Mouse (Mus musculus) limb, embryonic 14.5 days (tissue): Measurements from ENCODE around the gene Tmem252. TPM values are rescaled to one million over a fixed set of nuclear protein-coding genes. Genes with fewer than 3 reads are reported as not detected.

Source experiments
- ATAC-seq: fragments of 200-750 bp; cut with Nextera tagmentation; 2 replicates; pipeline ENCODE4 v1.8.0; 2017; ENCODE audit warnings: low read depth, moderate number of reproducible peaks, moderate TSS enrichment; ENCODE audit not compliant: low FRiP score
- DNase-seq: peaks from one replicate; pipeline ENCODE4 v3.0.0-alpha.2; 2015; ENCODE audit warnings: low spot score
- H3K27ac ChIP-seq: fragments of 300-500 bp; sonication (generic); replicated peaks from 2 replicates; pipeline ENCODE4 v1.5.1; 2014; ENCODE audit warnings: low read depth, mild to moderate bottlenecking, low read length, moderate library complexity, mixed read lengths
- H3K27me3 ChIP-seq: fragments of 300-500 bp; sonication (generic); 2 replicates; pipeline ENCODE4 v1.6.1; 2014; ENCODE audit warnings: low read length, mixed read lengths; ENCODE audit not compliant: control insufficient read depth, insufficient read depth
- H3K36me3 ChIP-seq: fragments of 300-500 bp; sonication (generic); 2 replicates; pipeline ENCODE4 v1.6.1; 2014; ENCODE audit warnings: mild to moderate bottlenecking, low read length, moderate library complexity, mixed read lengths; ENCODE audit not compliant: control insufficient read depth, insufficient read depth
- H3K4me1 ChIP-seq: fragments of 300-500 bp; sonication (generic); 2 replicates; pipeline ENCODE4 v1.6.1; 2014; ENCODE audit warnings: antibody characterized with exemption, low read length, mixed read lengths; ENCODE audit not compliant: control insufficient read depth, insufficient read depth
- H3K4me2 ChIP-seq: fragments of 300-500 bp; sonication (generic); replicated peaks from 2 replicates; pipeline ENCODE4 v1.6.1; 2014; ENCODE audit warnings: low read depth, mild to moderate bottlenecking, low read length, moderate library complexity; ENCODE audit not compliant: severe bottlenecking
- H3K4me3 ChIP-seq: fragments of 300-500 bp; sonication (generic); replicated peaks from 2 replicates; pipeline ENCODE4 v1.5.1; 2014; ENCODE audit warnings: low read length
- H3K9ac ChIP-seq: fragments of 300-500 bp; sonication (generic); 2 replicates; pipeline ENCODE4 v1.6.1; 2014; ENCODE audit warnings: mild to moderate bottlenecking, low read depth, low read length, moderate library complexity; ENCODE audit not compliant: severe bottlenecking
- H3K9me3 ChIP-seq: fragments of 300-500 bp; sonication (generic); 2 replicates; pipeline ENCODE4 v1.6.1; 2016; ENCODE audit warnings: low read length; ENCODE audit not compliant: control insufficient read depth
- POLR2A ChIP-seq: fragments of 200-500 bp; IDR thresholded peaks from 2 replicates; pipeline ENCODE4 v1.8.0; 2012; ENCODE audit warnings: inconsistent platforms, mild to moderate bottlenecking, moderate library complexity, borderline replicate concordance; ENCODE audit not compliant: insufficient read depth, insufficient read length; ENCODE audit errors: extremely low read depth
- WGBS: fragments of 180-500 bp; shearing (Covaris S2); extraction: QIAGEN DNeasy Blood & Tissue Kit; methylation state at CpG from one replicate; pipeline ENCODE4 v1.1.7; 2014; 5-methylcytosine and 5-hydroxymethylcytosine counted together
- polyA plus RNA-seq, 2 experiments: library from polyadenylated mRNA; depleted of rRNA in 1 of 2; stranded (reverse) in 1 of 2; unstranded in 1 of 2; fragments of >200 nt; fragmentation: Nextera tagmentation in 1 of 2; extraction: Ambion mirVana in 1 of 2; gene quantifications; 2 replicates each; pipeline versions ENCODE4 v1.2.1 to v1.2.3; 2012 to 2014

Gene Tmem252
- polyA plus RNA-seq, 2 experiments = 0.18 to 2.2 TPM

- Histone ChIP-seq H3K4me2 (no peak overlapping the region), H3K4me3 (no peak overlapping the region), H3K4me1 (0 out of 2 replicates have a peak, but pooled peaks cover 4% of the 10 kb centered on the region), H3K9me3 (no peaks in the 10 kb centered on the region), H3K27me3 (no peaks in the 10 kb centered on the region), H3K9ac (no peak overlapping the region), H3K27ac (no peak overlapping the region), H3K36me3 (no peaks in the 10 kb centered on the region)
- no peak for DNase-seq
- TF ChIP-seq POLR2A = no peak
- ATAC-seq = no peak
- 91% methylated on average over 2 of the region's 2 CpGs for WGBS
These were observed 18.9 kb downstream of the Tmem252 start for GRCm38 (mm10) chr19:24692691-24693090.

GRCm38 (mm10) chr19:24697946-24698345, 24.1 kb downstream of the Tmem252 start:
- TF ChIP-seq POLR2A = no peak
- H3K4me1 ChIP-seq = 0 out of 2 replicates have a peak, but pooled peaks cover 4% of the 10 kb centered on the region
- no peaks in the 10 kb centered on the region for H3K27me3 ChIP-seq
- DNase-seq (no peak), ATAC-seq (no peak)
- H3K4me3 ChIP-seq = no peak overlapping the region
- no peak overlapping the region for H3K9ac ChIP-seq
- H3K4me2 ChIP-seq = no peak overlapping the region
- no peaks in the 10 kb centered on the region for H3K9me3 ChIP-seq
- H3K36me3 ChIP-seq = no peaks in the 10 kb centered on the region
- WGBS = 74% methylated on average over 1 of the region's 1 CpGs
- no peak overlapping the region for H3K27ac ChIP-seq

- no peak overlapping the region for H3K4me3 ChIP-seq
- H3K27ac ChIP-seq = no peak overlapping the region
- H3K27me3 ChIP-seq = no peaks in the 10 kb centered on the region
- no peak for TF ChIP-seq POLR2A
- 0 out of 2 replicates have a peak, but pooled peaks cover 4% of the 10 kb centered on the region for H3K4me1 ChIP-seq
- 71% methylated on average over 5 of the region's 5 CpGs for WGBS
- ATAC-seq = no peak
- no peak for DNase-seq
- H3K9ac ChIP-seq = no peak overlapping the region
- no peak overlapping the region for H3K4me2 ChIP-seq
- H3K9me3 ChIP-seq = no peaks in the 10 kb centered on the region
- H3K36me3 ChIP-seq = no peaks in the 10 kb centered on the region
These were observed 24.8 kb downstream of the Tmem252 start for GRCm38 (mm10) chr19:24698651-24699050.

- H3K9ac ChIP-seq = no peak overlapping the region
- H3K36me3 ChIP-seq = no peaks in the 10 kb centered on the region
- TF ChIP-seq POLR2A = no peak
- H3K4me2 ChIP-seq = no peak overlapping the region
- WGBS = 79% methylated on average over 3 of the region's 3 CpGs
- no peak overlapping the region for H3K27ac ChIP-seq
- DNase-seq = no peak
- H3K4me1 ChIP-seq = 0 out of 2 replicates have a peak, but pooled peaks cover 4% of the 10 kb centered on the region
- ATAC-seq = no peak
- H3K9me3 ChIP-seq = no peaks in the 10 kb centered on the region
- H3K4me3 ChIP-seq = no peak overlapping the region
- H3K27me3 ChIP-seq = no peaks in the 10 kb centered on the region
These were observed 25.4 kb downstream of the Tmem252 start for GRCm38 (mm10) chr19:24699196-24699595.

GRCm38 (mm10) chr19:24699910-24700309, 26.1 kb downstream of the Tmem252 start:
- 0 out of 2 replicates have a peak, but pooled peaks cover 4% of the 10 kb centered on the region for H3K4me1 ChIP-seq

GRCm38 (mm10) chr19:24700664-24701063, 26.9 kb downstream of the Tmem252 start:
- Histone ChIP-seq H3K27ac (no peak overlapping the region), H3K36me3 (no peaks in the 10 kb centered on the region), H3K4me2 (no peak overlapping the region), H3K4me3 (no peak overlapping the region), H3K27me3 (no peaks in the 10 kb centered on the region), H3K4me1 (no peaks in the 10 kb centered on the region), H3K9ac (no peak overlapping the region), H3K9me3 (no peaks in the 10 kb centered on the region)
- TF ChIP-seq POLR2A = no peak
- 90% methylated on average over 5 of the region's 5 CpGs for WGBS
- DNase-seq (no peak), ATAC-seq (no peak)

More at GRCm38 (mm10) chr19:24699910-24700309, 26.1 kb downstream of the Tmem252 start:
- ATAC-seq (no peak), DNase-seq (no peak)
- no peaks in the 10 kb centered on the region for H3K27me3 ChIP-seq
- H3K4me2 ChIP-seq = no peak overlapping the region
- H3K27ac ChIP-seq = no peak overlapping the region
- H3K9me3 ChIP-seq = no peaks in the 10 kb centered on the region
- no peak for TF ChIP-seq POLR2A
- no peak overlapping the region for H3K9ac ChIP-seq
- H3K4me3 ChIP-seq = no peak overlapping the region
- H3K36me3 ChIP-seq = no peaks in the 10 kb centered on the region
